Mouse (Mus musculus): ENCODE results near the gene Gm47985.

The Gm47985 gene

DNA sequence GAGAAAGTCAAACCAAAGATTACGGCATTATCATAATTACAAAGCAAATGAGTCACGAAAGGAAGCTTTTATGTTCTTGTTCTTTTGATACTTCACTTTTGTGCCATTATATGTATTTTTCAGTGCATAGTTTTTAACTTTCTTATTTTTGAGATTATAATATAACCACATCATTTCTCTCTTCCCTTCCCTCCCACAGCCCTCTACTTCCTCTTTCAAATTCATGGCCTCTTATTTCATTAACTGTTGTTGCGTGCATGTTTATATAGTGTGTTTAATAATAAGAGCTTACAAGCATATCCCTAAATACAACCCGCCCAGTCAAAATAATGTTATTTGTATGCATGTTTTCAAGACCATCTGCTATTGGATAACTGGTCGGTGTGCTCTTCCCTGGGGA, 36.7 kb downstream of the Gm47985 start:
- DNase-seq (ENCODE audit: low spot score), result no peak

DNA sequence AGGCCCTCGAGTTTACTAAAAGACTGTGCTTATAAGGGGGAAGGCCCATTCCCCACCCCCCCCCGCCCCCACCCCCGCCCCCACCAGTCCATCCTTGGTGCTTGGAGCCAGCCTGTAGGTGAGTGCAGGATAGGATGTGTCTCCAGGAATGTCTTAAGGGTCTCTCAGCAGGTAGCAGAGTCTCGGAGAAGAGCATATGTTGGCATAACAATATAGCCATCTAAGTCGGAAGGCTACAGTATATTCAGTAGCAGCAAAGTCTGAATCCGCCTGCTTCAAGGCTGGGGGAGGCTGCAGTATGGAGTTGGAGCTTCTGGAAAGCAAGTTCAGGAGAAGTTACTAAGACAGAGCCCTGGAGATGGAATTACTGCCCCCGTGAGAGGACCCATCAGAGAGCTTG, 37.8 kb downstream of the Gm47985 start:
- DNase-seq (ENCODE audit: low spot score), result no peak

DNA sequence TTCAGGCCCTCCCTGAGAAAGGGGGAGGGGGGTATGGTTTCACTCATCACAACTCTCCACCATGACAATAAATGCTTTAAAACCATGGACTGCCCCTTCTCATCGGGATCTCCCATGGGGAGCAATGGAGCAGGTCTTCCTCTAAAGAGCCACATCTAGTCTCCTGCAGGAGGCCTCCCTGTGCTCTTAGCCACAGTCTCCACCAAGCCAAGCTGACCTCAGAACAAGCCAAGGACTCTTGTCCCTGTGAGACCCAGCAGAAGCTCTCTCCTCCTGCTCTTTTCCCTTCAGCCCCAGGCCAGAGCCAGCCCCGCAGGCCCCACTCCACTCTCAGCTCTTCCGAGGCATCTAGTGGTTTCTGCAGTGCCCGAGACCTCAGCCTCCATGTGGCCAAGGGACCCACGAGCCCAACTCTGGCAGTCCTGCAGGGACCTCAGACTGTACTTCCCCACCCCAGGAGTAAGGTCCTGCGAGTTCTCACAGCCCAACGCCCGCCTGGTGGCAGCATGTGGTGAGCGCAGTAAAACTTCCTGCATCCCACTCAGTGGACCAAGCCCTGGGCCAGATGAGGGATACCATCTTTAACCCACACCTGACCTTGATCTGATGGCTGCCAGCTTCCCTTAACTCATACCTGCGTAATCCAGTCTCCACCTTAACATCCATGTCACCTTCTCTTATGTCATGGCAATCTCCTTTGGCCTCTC, 40.4 kb downstream of the Gm47985 start:
- no peak for DNase-seq (ENCODE audit: low spot score)

DNA sequence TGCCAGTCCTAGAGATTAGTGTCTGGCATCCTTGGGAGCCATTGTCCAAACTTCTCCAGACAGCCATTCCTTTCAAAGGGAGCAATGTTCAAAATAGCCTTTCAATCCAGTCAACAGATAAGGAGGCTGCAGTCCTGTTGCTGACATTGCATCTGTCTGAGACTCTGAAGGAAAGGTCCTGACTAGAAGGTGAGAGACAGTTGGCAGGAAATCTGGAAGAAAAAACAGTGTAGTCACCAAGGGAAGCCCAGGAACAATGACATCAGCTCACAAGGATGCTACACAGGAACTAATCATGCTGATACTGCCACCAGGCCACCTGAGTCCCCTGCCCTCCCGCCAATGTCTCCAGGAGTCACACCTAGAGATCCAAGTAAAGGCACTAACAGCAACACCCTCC, 41.0 kb downstream of the Gm47985 start:
- DNase-seq (ENCODE audit: low spot score), result no peak

DNA sequence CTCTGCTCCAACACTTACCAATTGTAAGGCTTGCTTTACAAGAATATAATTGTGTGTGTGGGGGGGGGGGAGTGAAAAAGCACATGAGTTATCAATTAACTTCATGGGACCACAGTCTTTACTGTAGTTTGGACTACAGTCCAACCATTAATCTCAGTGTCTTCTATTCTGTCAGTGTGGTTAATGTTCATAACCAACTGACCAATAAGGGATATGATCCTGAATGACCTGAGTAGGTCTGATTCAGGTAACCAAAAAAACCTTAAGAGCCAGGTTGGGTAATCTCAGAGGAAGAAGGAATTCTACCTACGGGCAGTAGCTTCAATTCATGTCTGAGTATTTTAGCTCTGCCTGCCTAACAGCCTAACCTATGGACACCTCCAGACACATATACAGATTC, 42.2 kb downstream of the Gm47985 start:
- no peak for DNase-seq (ENCODE audit: low spot score)

DNA sequence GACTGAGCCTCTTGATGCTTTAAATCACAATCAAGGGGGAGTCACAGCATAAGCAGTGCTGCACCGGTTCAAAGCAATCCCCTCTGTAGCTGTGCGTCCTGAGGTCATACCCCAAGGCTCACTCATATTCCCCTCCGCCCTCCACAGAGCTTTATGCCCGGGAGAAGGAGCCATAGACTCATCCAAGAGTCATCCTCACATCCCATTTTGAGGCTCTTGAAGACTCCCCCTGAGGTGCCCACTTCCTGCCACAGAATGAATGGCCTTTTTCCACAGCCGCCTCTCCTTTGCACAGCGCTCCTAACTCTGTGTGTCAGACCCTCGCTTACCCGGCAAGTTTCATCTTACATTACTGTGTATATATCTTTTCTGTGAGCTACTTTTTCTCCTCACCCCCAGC, 45.2 kb downstream of the Gm47985 start:
- no peak for DNase-seq (ENCODE audit: low spot score)

DNA sequence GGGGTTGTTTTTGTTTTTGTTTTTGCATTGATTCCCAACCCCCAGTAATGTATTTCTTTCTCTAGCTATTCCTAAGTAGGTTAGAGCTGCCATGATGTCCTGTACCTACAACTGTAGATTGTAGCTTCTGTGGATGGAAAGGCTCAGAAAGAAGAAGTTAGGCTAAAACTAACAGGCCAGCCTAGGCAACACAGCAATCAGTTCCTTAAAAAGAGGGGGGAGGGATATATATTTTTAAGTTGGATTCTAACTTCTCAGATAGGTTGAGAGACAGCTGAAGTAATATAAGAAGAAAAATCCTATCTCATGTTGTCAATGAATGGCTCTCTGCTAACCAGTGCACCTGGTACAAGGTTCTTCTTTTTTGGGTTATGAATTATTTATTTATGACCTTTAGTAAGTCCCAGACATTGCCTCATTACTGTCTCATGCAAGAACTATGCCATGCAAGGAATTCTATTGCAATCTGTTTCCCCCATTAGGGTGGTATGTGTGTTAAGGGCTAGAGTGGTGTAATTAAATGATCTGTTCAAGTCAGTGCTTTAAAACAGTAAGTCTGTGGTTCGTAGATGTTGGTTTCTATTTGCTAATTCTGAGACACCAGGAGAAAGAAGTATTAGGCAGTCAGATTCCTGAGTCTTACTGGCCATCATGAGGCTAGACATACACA, 46.1 kb downstream of the Gm47985 start:
- no peak for DNase-seq (ENCODE audit: low spot score)

DNA sequence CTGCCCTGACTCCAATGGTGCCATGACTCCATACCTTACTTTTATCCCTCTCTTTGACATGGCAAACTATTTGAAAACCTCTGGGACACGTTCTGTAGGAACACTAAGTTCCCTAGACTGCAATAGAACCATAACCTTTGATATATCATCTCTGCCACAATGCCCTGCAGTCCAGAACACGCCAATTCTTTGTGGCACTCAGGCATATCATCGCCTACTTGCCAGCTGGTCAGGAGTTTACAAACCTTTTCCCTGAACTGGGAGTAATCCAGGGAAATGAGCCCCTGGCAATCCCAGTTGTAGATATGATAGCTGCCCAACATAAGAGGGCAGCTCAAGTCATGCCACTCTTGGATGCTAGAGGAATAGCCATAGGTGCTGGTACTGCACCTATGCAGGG, 50.0 kb downstream of the Gm47985 start:
- no peak for DNase-seq (ENCODE audit: low spot score)

DNA sequence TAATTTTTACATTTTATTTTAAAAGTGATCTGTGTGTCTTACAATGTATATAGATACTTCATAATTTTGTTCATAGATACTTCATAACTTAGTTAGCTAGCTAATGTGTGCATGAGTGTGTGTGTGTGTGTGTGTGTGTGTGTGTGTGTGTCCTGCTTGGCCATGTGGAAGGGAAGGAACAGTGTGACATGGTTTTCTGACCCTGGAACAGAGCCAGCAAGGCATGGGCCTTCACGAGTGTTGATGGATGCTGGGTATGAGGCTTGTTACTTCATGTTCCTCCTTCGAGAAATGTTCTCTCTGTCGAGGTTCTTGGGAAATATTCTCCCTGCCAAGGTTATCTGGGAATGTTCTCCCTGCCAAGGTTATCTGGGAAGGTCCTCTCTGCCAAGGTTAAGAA, 51.4 kb downstream of the Gm47985 start:
- no peak for DNase-seq (ENCODE audit: low spot score)
